Mouse (Mus musculus) splenic B cell, adult 2 months (primary cell): ENCODE measurements at regions not wholly inside any gene's neighbourhood (a gene's known extent, or its start where the extent isn't known, plus 50 kb on each side); places are given as distances from the start of the nearest gene placed in this dataset.

ENCODE experiments used
- DNase-seq: peaks from one replicate; pipeline ENCODE4 v3.0.0-alpha.2; 2011; ENCODE audit warnings: low read depth, low spot score
- H3K27me3 ChIP-seq: 2 replicates; pipeline ENCODE4 v1.6.1; 2012; ENCODE audit warnings: mild to moderate bottlenecking, low read length, moderate library complexity, mixed read lengths; ENCODE audit not compliant: control insufficient read depth, poor library complexity, insufficient read depth, severe bottlenecking
- H3K36me3 ChIP-seq: 2 replicates; pipeline ENCODE4 v1.6.1; 2012; ENCODE audit warnings: mild to moderate bottlenecking, low read length, moderate library complexity, mixed read lengths; ENCODE audit not compliant: control insufficient read depth, poor library complexity, insufficient read depth, severe bottlenecking

- Histone ChIP-seq H3K36me3 (no peaks in the 10 kb centered on the region), H3K27me3 (no peaks in the 10 kb centered on the region)
- no peak for DNase-seq
Measured at GRCm38 (mm10) chr5:68361581-68362211, 330.1 kb downstream of the Grxcr1 start.

DNA sequence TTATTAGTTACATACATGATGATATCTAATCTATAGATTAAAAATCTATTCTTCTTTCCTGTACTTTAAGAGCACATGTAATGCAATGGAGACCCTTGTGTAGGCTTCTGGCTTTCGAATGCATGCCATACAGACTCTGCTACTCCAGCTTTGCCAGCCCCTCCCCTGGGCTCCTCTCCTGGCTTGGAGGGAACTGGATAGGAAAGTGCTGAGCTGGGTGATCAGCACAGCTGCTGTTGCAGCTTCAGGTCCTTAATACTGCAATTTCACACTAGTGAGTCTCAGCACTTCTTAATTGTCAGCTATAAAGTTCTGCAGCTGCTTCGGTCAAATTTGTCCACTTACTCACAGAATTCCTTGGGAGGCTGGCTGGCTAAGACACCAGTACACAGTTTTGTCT is 341.4 kb downstream of the Grxcr1 start:
- no peaks in the 10 kb centered on the region for H3K36me3 ChIP-seq
- no peak for DNase-seq
- H3K27me3 ChIP-seq = no peaks in the 10 kb centered on the region
